Mouse (Mus musculus) left cerebral cortex, adult 8-10 months (tissue): ENCODE measurements around the gene Yap1. TPM values are rescaled to one million over a fixed set of nuclear protein-coding genes. Genes with fewer than 3 reads are reported as not detected.
"Not testable (repeated sequence)": the region's sequence is repeated elsewhere in the genome, so short reads cannot be mapped to it uniquely, and the experiment has no call there.

Experiments used
- DNase-seq, 2 experiments: peaks; one replicate each; pipeline ENCODE4 v3.0.0; 2022; ENCODE audit warnings: low spot score in 2 of 2
- total RNA-seq, 4 experiments: library from RNA; stranded (reverse); gene quantifications; 2 replicates each; pipeline ENCODE4 v1.2.4; 2022

The Yap1 gene
- total RNA-seq, 4 experiments from 2014 or later, result 16.7 to 18.7 (median 18.4) TPM

- DNase-seq, result no peak
Observed at GRCm38 (mm10) chr9:7914487-7914886, 89.9 kb downstream of the Yap1 start.

GRCm38 (mm10) chr9:7913953-7914352, 90.4 kb downstream of the Yap1 start:
- DNase-seq, result no peak

DNA sequence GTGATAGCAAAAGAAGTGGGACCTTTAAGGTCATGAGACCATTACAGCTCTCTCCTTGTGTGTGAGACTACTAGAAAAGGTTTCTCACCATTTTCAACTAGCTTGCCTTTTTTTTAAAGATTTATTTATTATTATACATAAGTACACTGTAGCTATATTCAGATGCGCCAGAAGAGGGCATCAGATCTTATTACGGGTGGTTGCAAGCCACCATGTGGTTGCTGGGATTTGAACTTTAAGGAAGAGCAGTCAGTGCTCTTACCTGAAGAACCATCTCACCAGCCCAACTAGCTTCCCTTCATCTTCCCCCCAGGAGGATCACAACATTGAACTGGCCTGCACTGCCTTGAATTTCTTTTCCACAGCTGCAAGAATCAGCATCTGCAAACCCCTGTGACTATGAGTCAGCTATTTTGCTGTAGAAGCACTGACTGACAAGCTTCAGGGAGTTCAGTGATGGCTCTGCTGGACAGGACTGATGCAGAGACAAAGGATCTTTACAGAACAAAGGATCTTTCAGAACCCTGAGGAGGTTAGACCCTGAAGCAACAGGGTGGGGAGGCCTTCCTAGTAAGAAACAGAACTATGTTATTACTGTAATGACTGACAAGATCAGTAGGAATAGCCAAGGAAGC, 96.9 kb downstream of the Yap1 start:
- DNase-seq, result no peak

GRCm38 (mm10) chr9:7906564-7906963, 97.8 kb downstream of the Yap1 start:
- DNase-seq, result no peak

GRCm38 (mm10) chr9:7903825-7904224, 100.6 kb downstream of the Yap1 start:
- no peak for DNase-seq

DNA sequence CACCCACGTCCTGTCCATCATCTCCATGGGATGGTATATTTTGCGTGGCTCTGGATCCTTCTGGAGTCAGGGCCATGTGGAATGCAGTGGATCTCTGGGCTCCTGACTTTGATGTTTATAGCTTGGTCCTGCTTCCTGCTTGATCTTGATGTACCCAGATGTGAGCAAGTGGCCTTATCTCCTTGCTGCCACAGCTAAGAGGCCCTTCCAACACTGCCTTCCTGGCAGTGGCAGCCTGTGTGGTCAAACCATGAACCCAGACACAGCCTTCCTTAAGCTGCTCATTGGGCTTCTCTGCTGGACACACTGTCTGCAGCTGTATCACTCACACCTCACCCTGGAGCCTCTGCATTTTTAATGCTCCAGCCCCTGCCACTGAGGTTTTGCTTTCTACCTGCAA, 101.1 kb downstream of the Yap1 start:
- no peak for DNase-seq

DNA sequence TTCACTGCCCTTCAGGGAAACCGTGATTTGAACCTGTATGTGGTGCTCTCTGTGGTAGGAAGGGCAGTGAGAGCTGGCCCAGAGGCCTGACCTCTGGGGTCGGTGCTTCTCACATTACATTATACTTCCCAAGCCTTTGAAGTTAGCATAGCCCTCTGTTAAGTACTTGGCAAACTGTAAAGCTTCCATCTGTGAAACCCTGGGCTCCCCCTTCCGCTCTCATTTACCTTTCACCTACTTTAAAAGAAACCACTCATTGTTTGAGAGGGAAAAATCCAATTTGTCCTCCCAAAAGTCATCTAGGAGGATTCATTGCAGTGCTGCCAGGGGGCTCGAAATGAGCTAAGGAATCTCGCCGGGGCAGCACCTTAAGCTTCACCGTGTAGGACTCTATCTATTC, 102.1 kb downstream of the Yap1 start:
- DNase-seq, result no peak

GRCm38 (mm10) chr9:7900965-7901364, 103.4 kb downstream of the Yap1 start:
- no peak for DNase-seq

DNA sequence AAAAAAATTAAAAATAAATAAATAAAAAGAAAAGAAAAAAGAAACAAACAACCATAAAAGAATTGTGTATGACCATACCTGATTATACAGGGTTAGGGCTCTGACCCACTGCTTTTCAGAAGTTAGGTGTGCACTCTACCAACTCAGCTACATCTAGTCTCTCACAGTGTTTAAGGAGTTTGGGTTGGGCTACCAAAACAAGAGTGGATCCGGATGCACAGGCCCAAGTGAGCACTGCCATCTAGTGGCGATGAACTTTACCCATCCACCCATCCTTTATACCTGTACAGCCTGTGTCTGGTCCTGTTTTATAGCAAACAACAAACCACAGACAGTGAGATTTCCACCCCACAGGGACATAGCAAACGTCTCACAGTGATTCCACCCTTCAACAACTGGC, 106.9 kb downstream of the Yap1 start:
- DNase-seq, result peak; percentile 27 to 37

- DNase-seq, result not testable (repeated sequence)
Observed at GRCm38 (mm10) chr9:7891796-7892195, 112.6 kb downstream of the Yap1 start.

- no peak for DNase-seq
Observed at GRCm38 (mm10) chr9:7891177-7891576, 113.2 kb downstream of the Yap1 start.

DNA sequence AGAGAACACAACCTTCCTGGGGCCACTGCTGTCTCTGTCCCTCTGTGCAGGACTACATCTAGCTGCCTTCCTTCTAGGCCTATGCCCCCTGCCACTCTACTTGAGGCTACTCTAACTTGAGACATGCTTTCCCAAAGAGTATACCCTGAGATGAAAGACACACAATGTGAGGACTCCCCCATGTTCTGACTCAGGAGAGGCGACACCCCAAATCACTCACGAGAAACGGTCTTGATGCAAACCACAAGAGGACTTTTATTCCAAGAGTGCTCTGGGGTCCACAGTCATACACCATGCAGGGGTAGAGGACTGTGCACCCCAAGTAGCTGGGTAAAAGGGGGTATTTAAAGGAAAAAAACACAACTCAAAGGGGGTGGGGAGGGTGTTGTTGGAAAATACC, 120.0 kb downstream of the Yap1 start:
- DNase-seq, result no peak

DNA sequence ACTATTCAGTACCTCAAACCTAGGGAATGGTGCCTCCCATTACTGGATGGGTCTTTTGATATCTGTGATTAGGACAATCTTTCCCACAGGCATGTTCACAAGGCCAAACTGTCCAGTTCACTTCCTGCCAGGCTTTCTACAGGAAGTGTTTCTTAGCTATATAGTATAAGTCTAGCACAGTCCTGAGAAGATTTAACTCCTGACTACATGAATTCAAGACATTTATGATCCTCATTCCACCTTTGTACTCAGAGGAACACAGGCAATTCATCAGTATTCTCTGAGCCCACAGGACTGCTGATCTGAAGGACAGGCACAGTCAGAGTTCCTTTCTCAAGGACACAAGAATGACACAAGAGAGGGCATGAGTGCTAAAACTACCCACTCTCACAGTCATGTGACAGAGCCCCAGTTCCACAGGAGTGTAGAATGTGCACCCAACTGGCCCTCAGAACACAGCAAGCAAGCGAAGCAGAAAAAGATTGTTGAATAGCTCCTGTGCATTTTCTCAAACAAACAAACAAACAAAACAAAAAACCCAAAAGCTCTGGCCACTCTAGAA, 122.0 kb downstream of the Yap1 start:
- DNase-seq, result no peak

Other genes with a start within 250 kb of the Yap1 start
- gene Tmem123, start 240.6 kb downstream of the Yap1 start, total RNA-seq, result 10 to 100 TPM; 11.6 to 12.5 (median 11.7) TPM
- 10 to 100 TPM; 31.2 to 35.3 (median 35.1) TPM for gene Birc2, start 167.5 kb downstream of the Yap1 start, total RNA-seq
- 1 to 10 TPM; 1.9 to 4.3 (median 3.3) TPM for gene Birc3, start 131.4 kb downstream of the Yap1 start, total RNA-seq
- 10 to 100 TPM in 1 of 4 experiments, 1 to 10 TPM in 3; 7.8 to 10.2 (median 8.1) TPM for gene Cfap300, start 38.2 kb upstream of the Yap1 start, total RNA-seq
- gene Cep126, start 129.7 kb upstream of the Yap1 start, total RNA-seq, result 10 to 100 TPM; 20.5 to 25.2 (median 21.9) TPM